Comparison of ENCODE assay signal across 8 mouse cellular contexts in the genomic region with DNA sequence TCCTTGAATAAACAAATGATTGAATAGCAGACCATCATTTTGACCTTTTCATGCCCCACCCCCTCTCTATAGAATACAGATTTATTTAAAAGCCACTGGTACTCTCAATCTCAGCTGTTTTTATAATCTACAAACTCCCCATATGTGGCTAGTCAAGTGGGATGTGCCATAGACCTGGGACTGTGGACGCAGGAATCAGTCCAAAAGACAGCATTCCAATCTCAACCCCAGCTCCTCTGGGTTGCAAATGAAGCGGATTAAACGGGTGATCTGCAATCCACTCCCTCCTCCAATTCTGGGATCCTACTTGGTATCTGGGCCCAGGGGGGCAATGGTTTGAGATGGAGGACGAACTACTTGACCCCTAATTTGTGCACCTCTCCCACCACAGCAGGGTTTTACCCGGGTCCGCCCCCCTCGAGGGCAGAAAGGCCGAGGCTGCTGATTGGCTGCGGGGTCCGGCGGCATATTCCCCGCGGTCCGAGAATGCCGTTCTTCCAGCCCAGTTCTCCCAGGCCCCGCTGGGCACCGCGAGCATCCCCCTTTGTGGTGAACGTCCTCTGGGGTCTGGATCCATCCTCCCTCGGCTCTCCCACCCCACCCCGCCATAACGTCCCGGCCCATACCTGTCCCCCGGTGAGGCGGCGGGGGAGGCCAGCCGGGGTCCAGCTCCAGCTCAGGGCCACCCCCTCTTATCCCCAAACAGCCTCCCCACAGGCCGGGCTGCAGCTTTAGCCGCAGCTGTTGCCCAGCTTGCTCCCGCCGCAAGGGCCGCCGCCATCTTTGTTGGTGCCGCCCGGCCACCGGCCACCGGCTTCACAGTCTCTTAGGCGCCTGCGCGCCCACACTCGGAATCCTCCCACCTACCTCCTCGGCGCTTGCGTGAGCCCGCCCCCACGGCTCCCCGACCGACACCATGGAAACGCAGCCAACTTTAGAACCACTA. TPM values are rescaled to one million over a fixed set of nuclear protein-coding genes. Genes with fewer than 3 reads are reported as not detected.
DNase-seq lines count a peak whose midpoint lies in the region; ATAC-seq and TF ChIP-seq lines count a peak whose summit lies in the region.

A gene (minus strand): TSS at position 856 of the 946 bp plus-strand sequence.

- H3K27me3 ChIP-seq in G1E (ENCODE audit: insufficient read depth, low read length) = no peaks in the 10 kb centered on the region
- no peaks in the 10 kb centered on the region for H3K27me3 ChIP-seq in forebrain, postnatal 0 days (ENCODE audit: insufficient read depth, low read length)
- no peaks in the 10 kb centered on the region for H3K27me3 ChIP-seq in lung, embryonic 15.5 days

- peak within 1 kb of the TSS; percentile 59 for H3K4me2 ChIP-seq in forebrain, postnatal 0 days (ENCODE audit: low read depth)
- peak within 1 kb of the TSS; percentile 69 for H3K4me2 ChIP-seq in lung, embryonic 15.5 days

- peak within 1 kb of the TSS; percentile 86 for H3K27ac ChIP-seq in forebrain, postnatal 0 days (ENCODE audit: low read depth, low read length)
- peak within 1 kb of the TSS; percentile 92 for H3K27ac ChIP-seq in lung, embryonic 15.5 days

- no peaks in the 10 kb centered on the region for H3K9me3 ChIP-seq in G1E (replicated peaks)
- no peaks in the 10 kb centered on the region for H3K9me3 ChIP-seq in forebrain, postnatal 0 days (ENCODE audit: low read length)
- no peaks in the 10 kb centered on the region for H3K9me3 ChIP-seq in lung, embryonic 15.5 days

- no peak for TF ChIP-seq CTCF in G1E (IDR thresholded peaks at IDR 0.05; ENCODE audit: low read depth, low read length)
- no peak for TF ChIP-seq CTCF in forebrain, postnatal 0 days (IDR thresholded peaks at IDR 0.05; ENCODE audit: low read depth)

- peaks cover 57% of the 10 kb centered on the region for H3K4me1 ChIP-seq in G1E (ENCODE audit: insufficient read depth, low read depth, low read length)
- H3K4me1 ChIP-seq in forebrain, postnatal 0 days (ENCODE audit: insufficient read depth) = peaks cover 5% of the 10 kb centered on the region; the same call in 1 of the 2 replicates
- H3K4me1 ChIP-seq in lung, embryonic 15.5 days = peaks cover 18% of the 10 kb centered on the region

- H3K9ac ChIP-seq in forebrain, postnatal 0 days = peak within 1 kb of the TSS; percentile 90
- peak within 1 kb of the TSS; percentile 99 for H3K9ac ChIP-seq in lung, embryonic 15.5 days

- ATAC-seq in G1E (ENCODE audit: extremely low read depth, insufficient number of reproducible peaks, low FRiP score, poor library complexity, severe bottlenecking) = peak; percentile 94
- peak; percentile 99 for ATAC-seq in forebrain, postnatal 0 days
- ATAC-seq in lung, embryonic 15.5 days (ENCODE audit: borderline replicate concordance, extremely low read depth, low FRiP score, low TSS enrichment) = peak; percentile 94

- peak within 1 kb of the TSS; percentile 94 for H3K4me3 ChIP-seq in G1E (ENCODE audit: low read depth, low read length)
- H3K4me3 ChIP-seq in forebrain, postnatal 0 days (ENCODE audit: low read depth, low read length) = peak within 1 kb of the TSS; percentile 66
- H3K4me3 ChIP-seq in lung, embryonic 15.5 days = peak within 1 kb of the TSS; percentile 99

- DNase-seq in G1E (ENCODE audit: low spot score) = peak; percentile 95
- peak; percentile 95 for DNase-seq in cerebellum, adult 18-20 months
- DNase-seq in forebrain, postnatal 0 days = peak; percentile 96
- peak; percentile 96 for DNase-seq in heart, postnatal 4 days
- peak; percentile 92 to 95 for DNase-seq in layer of hippocampus, adult 8-10 months (ENCODE audit: low spot score in 2 of 2)
- DNase-seq in ovary, adult 18-20 months (ENCODE audit: low spot score) = peak; percentile 91
- DNase-seq in thymus, postnatal 0 days (ENCODE audit: low spot score) = peak; percentile 93

- WGBS in forebrain, postnatal 0 days = 1% methylated on average over 46 of the region's 49 CpGs
- under 1% methylated on average over 45 of the region's 49 CpGs for WGBS in lung, embryonic 15.5 days

- peaks cover 78% of the 10 kb centered on the region for H3K36me3 ChIP-seq in G1E (replicated peaks)
- peaks cover 39% of the 10 kb centered on the region for H3K36me3 ChIP-seq in forebrain, postnatal 0 days (ENCODE audit: insufficient read depth)
- peaks cover 58% of the 10 kb centered on the region for H3K36me3 ChIP-seq in lung, embryonic 15.5 days

RNA-seq across cellular contexts. Expression of the gene that starts here (rescaled TPM):
- total RNA-seq in G1E (2014; fragmentation: Nextera tagmentation) (40.1 and 64.5 TPM in 2 replicates), G1E (2017) (11.8 and 12.8 TPM in 2 replicates)
- 44.1 and 53.3 TPM in 2 replicates for polyA plus RNA-seq in G1E (2012)
- total RNA-seq in forebrain, postnatal 0 days (2014; rRNA removed) = 56.8 and 66.5 TPM in 2 replicates
- polyA plus RNA-seq in forebrain, postnatal 0 days (2015; fragmentation: Nextera tagmentation; extraction: Ambion mirVana) = 66.4 and 80.4 TPM in 2 replicates
- 10 to 100 TPM; 23.2 to 23.7 TPM for total RNA-seq in heart, postnatal 4 days (2021)
- 10 to 100 TPM; 53.7 to 63.6 (median 58.8) TPM for total RNA-seq in layer of hippocampus, adult 8-10 months (2022)
- 84.4 and 89.7 TPM in 2 replicates for polyA plus RNA-seq in lung, embryonic 15.5 days (2015; fragmentation: Nextera tagmentation; extraction: Ambion mirVana)
- polyA plus RNA-seq in thymus, postnatal 0 days (2015; fragmentation: Nextera tagmentation; extraction: Ambion mirVana) = 39.5 and 42.7 TPM in 2 replicates

Comparison
In these comparisons a context has a peak if more than half of its experiments do, and no peak if none do; other contexts are left out.
1. Peak in every context shown above with its lines: DNase-seq, ATAC-seq, H3K4me3 ChIP-seq and H3K27ac ChIP-seq.